Mouse (Mus musculus) spleen, adult 2 months (tissue): ENCODE measurements around the gene Sh3tc1. TPM values are rescaled to one million over a fixed set of nuclear protein-coding genes. Genes with fewer than 3 reads are reported as not detected.

Experiments
- DNase-seq, 2 experiments: peaks; one replicate each; pipeline versions ENCODE4 v3.0.0 to v3.0.0-alpha.2; 2012 to 2021; ENCODE audit warnings: low spot score in 2 of 2, low read depth in 1 of 2
- H3K27ac ChIP-seq: fragments of 200-500 bp; 2 replicates; pipeline ENCODE4 v1.5.1; 2012; ENCODE audit warnings: low read length, inconsistent platforms; ENCODE audit not compliant: insufficient read depth
- H3K27me3 ChIP-seq: fragments of 200-500 bp; 2 replicates; pipeline ENCODE4 v1.6.1; 2012; ENCODE audit warnings: mild to moderate bottlenecking, moderate library complexity, low read length, inconsistent platforms; ENCODE audit not compliant: control insufficient read depth, insufficient read depth
- H3K36me3 ChIP-seq: fragments of 200-500 bp; 2 replicates; pipeline ENCODE4 v1.6.1; 2012; ENCODE audit warnings: mild to moderate bottlenecking, low read length, inconsistent platforms; ENCODE audit not compliant: control insufficient read depth, insufficient read depth
- H3K4me1 ChIP-seq: fragments of 200-500 bp; 2 replicates; pipeline ENCODE4 v1.6.1; 2011; ENCODE audit warnings: inconsistent platforms; ENCODE audit not compliant: control insufficient read depth, insufficient read depth, insufficient read length
- H3K4me3 ChIP-seq: fragments of 200-500 bp; 2 replicates; pipeline ENCODE4 v1.5.1; 2011; ENCODE audit warnings: mild to moderate bottlenecking, inconsistent platforms; ENCODE audit not compliant: insufficient read depth, insufficient read length; ENCODE audit errors: extremely low read depth
- CTCF ChIP-seq: fragments of 200-500 bp; IDR thresholded peaks from 2 replicates; pipeline ENCODE4 v1.5.1; 2011; ENCODE audit warnings: mild to moderate bottlenecking, inconsistent platforms; ENCODE audit not compliant: insufficient read depth, insufficient read length, insufficient replicate concordance; ENCODE audit errors: extremely low read depth
- POLR2A ChIP-seq: fragments of 200-500 bp; IDR thresholded peaks from 2 replicates; pipeline ENCODE4 v1.6.1; 2011; ENCODE audit warnings: low read depth, low read length, inconsistent platforms
- WGBS: fragments of 180-500 bp; shearing (Covaris S2); methylation state at CpG from one replicate; pipeline ENCODE4 v1.1.7; 2018; 5-methylcytosine and 5-hydroxymethylcytosine counted together
- polyA plus RNA-seq: library from polyadenylated mRNA; depleted of rRNA; stranded (reverse); fragments of >200 nt; gene quantifications from 2 replicates; pipeline ENCODE4 v1.2.3, GENCODE M21; 2012

The Sh3tc1 gene
- polyA plus RNA-seq, 1 experiment, result 10.7 TPM

GRCm38 (mm10) chr5:35676964-35677363 lies 62.8 kb downstream of the Sh3tc1 start:
- Histone ChIP-seq H3K4me1 (no peaks in the 10 kb centered on the region), H3K27me3 (peaks cover 3% of the 10 kb centered on the region; the same call in 1 of the 2 replicates), H3K4me3 (no peak overlapping the region), H3K36me3 (no peaks in the 10 kb centered on the region), H3K27ac (no peak overlapping the region)
- TF ChIP-seq CTCF (no peak), POLR2A (no peak)
- WGBS, result 88% methylated on average over 7 of the region's 7 CpGs
- no peak for DNase-seq

DNA sequence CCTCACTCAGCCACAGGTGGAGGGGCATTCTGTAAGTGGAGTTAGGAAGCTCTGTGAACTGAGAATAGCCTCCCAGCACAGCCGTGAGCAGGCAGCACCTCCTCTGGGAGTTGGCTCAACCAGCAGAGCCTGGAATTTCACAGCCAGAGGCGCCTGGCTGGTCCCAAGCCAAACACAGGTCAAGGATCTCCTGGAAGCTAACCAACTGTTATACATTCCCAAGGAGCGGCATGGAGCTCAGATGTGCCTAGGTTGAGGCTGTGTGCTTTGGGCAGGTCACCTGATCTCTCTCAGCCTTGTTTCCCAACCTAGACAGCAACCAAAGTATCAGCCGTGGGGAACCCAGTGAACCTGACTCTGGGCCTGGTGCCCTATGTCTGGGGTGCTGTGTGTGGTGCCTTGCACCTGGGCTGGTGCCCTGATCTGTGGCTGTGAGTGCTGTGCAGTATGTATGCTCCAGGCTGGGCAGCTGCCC lies 65.7 kb downstream of the Sh3tc1 start:
- Histone ChIP-seq H3K4me1 (no peaks in the 10 kb centered on the region), H3K4me3 (no peak overlapping the region), H3K27ac (no peak overlapping the region), H3K27me3 (no peaks in the 10 kb centered on the region), H3K36me3 (no peaks in the 10 kb centered on the region)
- TF ChIP-seq POLR2A (no peak), CTCF (no peak)
- WGBS, result 75% methylated on average over 4 of the region's 4 CpGs
- no peak for DNase-seq

GRCm38 (mm10) chr5:35673086-35673485 lies 66.7 kb downstream of the Sh3tc1 start:
- no peak for DNase-seq
- WGBS, result 36% methylated on average over 7 of the region's 7 CpGs
- H3K27me3 ChIP-seq, result no peaks in the 10 kb centered on the region
- no peak overlapping the region for H3K4me3 ChIP-seq
- peak overlapping the region; percentile 13; the same call in 1 of the 2 replicates for H3K27ac ChIP-seq
- no peak for TF ChIP-seq POLR2A
- TF ChIP-seq CTCF, result no peak
- no peaks in the 10 kb centered on the region for H3K4me1 ChIP-seq
- no peaks in the 10 kb centered on the region for H3K36me3 ChIP-seq

DNA sequence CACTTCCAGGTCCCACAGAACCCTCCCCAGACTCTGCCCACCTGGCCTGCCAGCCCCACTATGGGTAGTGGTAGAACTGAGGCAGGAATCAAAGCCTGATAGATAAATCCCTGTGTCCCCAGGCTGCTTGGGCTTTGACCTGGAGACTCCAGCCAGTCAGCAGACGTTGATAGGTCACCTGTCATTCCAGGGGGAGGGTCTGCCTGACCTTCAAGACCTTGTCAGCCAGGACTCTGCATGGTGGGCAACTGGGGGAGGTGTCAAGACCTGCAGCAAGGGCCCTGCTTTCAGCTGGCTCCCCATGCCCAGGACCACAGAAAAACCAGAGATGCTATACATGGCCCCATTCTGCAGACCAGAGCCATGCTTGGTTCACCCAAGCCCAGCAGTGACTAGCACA lies 67.2 kb downstream of the Sh3tc1 start:
- Histone ChIP-seq H3K4me3 (no peak overlapping the region), H3K27ac (no peak overlapping the region; the same call in 1 of the 2 replicates), H3K27me3 (no peaks in the 10 kb centered on the region), H3K36me3 (no peaks in the 10 kb centered on the region), H3K4me1 (no peaks in the 10 kb centered on the region)
- 78% methylated on average over 1 of the region's 1 CpGs for WGBS
- no peak for DNase-seq
- TF ChIP-seq POLR2A (no peak), CTCF (no peak)

- no peak for TF ChIP-seq POLR2A
- Histone ChIP-seq H3K4me1 (no peaks in the 10 kb centered on the region), H3K27me3 (no peaks in the 10 kb centered on the region), H3K4me3 (no peak overlapping the region), H3K36me3 (no peaks in the 10 kb centered on the region), H3K27ac (no peak overlapping the region)
- no peak for DNase-seq
- 85% methylated on average over 9 of the region's 9 CpGs for WGBS
Observed at GRCm38 (mm10) chr5:35671474-35671891, 68.3 kb downstream of the Sh3tc1 start.

GRCm38 (mm10) chr5:35670412-35670801 lies 69.4 kb downstream of the Sh3tc1 start:
- no peak for TF ChIP-seq CTCF
- no peak for TF ChIP-seq POLR2A
- DNase-seq, result no peak
- H3K27ac ChIP-seq, result no peak overlapping the region
- H3K27me3 ChIP-seq, result no peaks in the 10 kb centered on the region
- 23% methylated on average over 6 of the region's 6 CpGs for WGBS
- no peaks in the 10 kb centered on the region for H3K36me3 ChIP-seq
- no peak overlapping the region for H3K4me3 ChIP-seq
- H3K4me1 ChIP-seq, result no peaks in the 10 kb centered on the region

GRCm38 (mm10) chr5:35669747-35670411 lies 69.9 kb downstream of the Sh3tc1 start:
- H3K27me3 ChIP-seq, result no peaks in the 10 kb centered on the region
- H3K4me1 ChIP-seq, result no peaks in the 10 kb centered on the region
- 67% methylated on average over 11 of the region's 11 CpGs for WGBS
- H3K36me3 ChIP-seq, result no peaks in the 10 kb centered on the region
- no peak overlapping the region for H3K4me3 ChIP-seq
- no peak for TF ChIP-seq CTCF
- no peak for TF ChIP-seq POLR2A
- DNase-seq, result no peak
- no peak overlapping the region for H3K27ac ChIP-seq
